In genomic region chr8:125068146-125068905, GRCm38 (mm10) we compare ENCODE assay signal across 9 mouse cellular contexts. TPM values are rescaled to one million over a fixed set of nuclear protein-coding genes. Genes with fewer than 3 reads are reported as not detected.
DNase-seq lines count a peak whose midpoint lies in the region; ATAC-seq and TF ChIP-seq lines count a peak whose summit lies in the region.
"Had no signal": no experiment of that assay in that cellular context is flagged by ENCODE, and none has a peak within 500 bp of the region (broad histone marks: within the 10 kb centered on the region; RNA-seq: fewer than 3 reads in every experiment).

No protein-coding gene starts in this region.

- no peak overlapping the region for H3K4me3 ChIP-seq in liver, adult 2 months (ENCODE audit: insufficient read depth, low read depth, low read length)
- no peak overlapping the region for H3K4me3 ChIP-seq in heart, postnatal 0 days (ENCODE audit: low read depth, low read length)
- H3K4me3 ChIP-seq in midbrain, postnatal 0 days (ENCODE audit: low read depth, low read length) = no peak overlapping the region

- H3K79me2 ChIP-seq in liver, adult 2 months (ENCODE audit: control insufficient read depth, insufficient read depth, low read length) = no peaks in the 10 kb centered on the region

- ATAC-seq in CD4-positive, CD25-positive, alpha-beta regulatory T cell, adult 4 months = no peak
- no peak for ATAC-seq in heart, postnatal 0 days (ENCODE audit: insufficient read depth, low read depth)
- no peak for ATAC-seq in midbrain, postnatal 0 days (ENCODE audit: low FRiP score)
- no peak for ATAC-seq in erythroid progenitor cell, adult 5-6 weeks (replicated peaks; ENCODE audit: low FRiP score, poor library complexity, severe bottlenecking)

- peak overlapping the region; percentile 64 for H3K27ac ChIP-seq in liver, adult 2 months (replicated peaks; ENCODE audit: insufficient read depth, low read depth, low read length)
- H3K27ac ChIP-seq in heart, postnatal 0 days (ENCODE audit: low read depth) = peak overlapping the region; percentile 91
- H3K27ac ChIP-seq in midbrain, postnatal 0 days (ENCODE audit: low read depth, low read length) = peak overlapping the region; percentile 62

- peaks cover 4% of the 10 kb centered on the region for H3K4me1 ChIP-seq in liver, adult 2 months (ENCODE audit: control insufficient read depth, insufficient read depth, low read length)
- peaks cover 13% of the 10 kb centered on the region; the same call in 1 of the 2 replicates for H3K4me1 ChIP-seq in heart, postnatal 0 days (ENCODE audit: control insufficient read depth, insufficient read depth)
- H3K4me1 ChIP-seq in midbrain, postnatal 0 days (ENCODE audit: insufficient read depth, low read length) = no peaks in the 10 kb centered on the region; the same call in 1 of the 2 replicates

- no peaks in the 10 kb centered on the region for H3K9me3 ChIP-seq in heart, postnatal 0 days (replicated peaks; ENCODE audit: control insufficient read depth, low read length)
- no peaks in the 10 kb centered on the region for H3K9me3 ChIP-seq in midbrain, postnatal 0 days (ENCODE audit: low read length)

- peak; percentile 44 for DNase-seq in CD4-positive, CD25-positive, alpha-beta regulatory T cell, adult 2 months (ENCODE audit: low read depth, low spot score)
- no peak for DNase-seq in liver, adult 2 months (ENCODE audit: extremely low read depth, low read depth, low spot score)
- no peak for DNase-seq in liver
- no peak for DNase-seq in heart, postnatal 0 days (ENCODE audit: low spot score)
- DNase-seq in midbrain, postnatal 0 days (ENCODE audit: low spot score) = no peak
- DNase-seq in cerebellum, adult 9-11 months = no peak
- DNase-seq: right cerebral cortex, postnatal 25 days had no signal

- H3K27me3 ChIP-seq in liver, adult 2 months (ENCODE audit: control insufficient read depth, insufficient read depth, low read length) = no peaks in the 10 kb centered on the region
- no peaks in the 10 kb centered on the region for H3K27me3 ChIP-seq in heart, postnatal 0 days (ENCODE audit: control insufficient read depth, insufficient read depth, low read length)
- no peaks in the 10 kb centered on the region for H3K27me3 ChIP-seq in midbrain, postnatal 0 days (ENCODE audit: insufficient read depth, low read length)

- no peak overlapping the region for H3K9ac ChIP-seq in liver, adult 2 months (ENCODE audit: low read depth, low read length)
- H3K9ac ChIP-seq in heart, postnatal 0 days (replicated peaks; ENCODE audit: low read depth, low read length) = no peak overlapping the region
- no peak overlapping the region for H3K9ac ChIP-seq in midbrain, postnatal 0 days (replicated peaks; ENCODE audit: low read length, poor library complexity, severe bottlenecking)

- peak overlapping the region; percentile 46; the same call in 1 of the 2 replicates for H3K4me2 ChIP-seq in heart, postnatal 0 days (ENCODE audit: low read depth, low read length)
- no peak overlapping the region for H3K4me2 ChIP-seq in midbrain, postnatal 0 days (ENCODE audit: low read depth, low read length, poor library complexity, severe bottlenecking)

- TF ChIP-seq CTCF in liver, adult 2 months (IDR thresholded peaks at IDR 0.05; ENCODE audit: low read depth, low read length) = peak; percentile 10; the same call in 1 of the 2 replicates
- TF ChIP-seq CTCF in heart, postnatal 0 days (IDR thresholded peaks at IDR 0.05; ENCODE audit: low read depth) = peak; percentile 12; the same call in 1 of the 2 replicates
- TF ChIP-seq CTCF in midbrain, postnatal 0 days (IDR thresholded peaks at IDR 0.05) = peak; percentile 48

- no peak for TF ChIP-seq POLR2A in liver, adult 2 months (IDR thresholded peaks at IDR 0.05; ENCODE audit: extremely low read depth, insufficient read depth, low read length)

- H3K36me3 ChIP-seq in liver, adult 2 months (ENCODE audit: control insufficient read depth, insufficient read depth, low read length) = no peaks in the 10 kb centered on the region
- no peaks in the 10 kb centered on the region for H3K36me3 ChIP-seq in heart, postnatal 0 days (replicated peaks; ENCODE audit: control insufficient read depth, insufficient read depth, low read length)
- H3K36me3 ChIP-seq in midbrain, postnatal 0 days (ENCODE audit: insufficient read depth, low read length) = no peaks in the 10 kb centered on the region

- WGBS in liver, adult 2 months = 76% methylated on average over 6 of the region's 6 CpGs
- 82% methylated on average over 6 of the region's 6 CpGs for WGBS in heart, postnatal 0 days
- 88% methylated on average over 6 of the region's 6 CpGs for WGBS in midbrain, postnatal 0 days

- TF ChIP-seq EP300 in heart, postnatal 0 days (IDR thresholded peaks at IDR 0.05; ENCODE audit: low read depth) = no peak

RNA-seq across cellular contexts. Expression of gene Disc1, which starts 14.3 kb away (rescaled TPM):
- polyA plus RNA-seq in CD4-positive, CD25-positive, alpha-beta regulatory T cell, adult 4 months (2017; shearing (Covaris generic)) = under 1 TPM in 1 of 2 experiments, not detected in 1; 0.19 TPM
- total RNA-seq in liver, adult 2 months (2014; rRNA removed) = 0.34 and 0.37 TPM in 2 replicates
- 0.14 and 0.16 TPM in 2 replicates for polyA plus RNA-seq in liver, adult 2 months (2012; rRNA removed)
- 4.0 and 5.2 TPM in 2 replicates for total RNA-seq in heart, postnatal 0 days (2014; rRNA removed; ENCODE audit: low replicate concordance)
- 1.2 and 1.3 TPM in 2 replicates for polyA plus RNA-seq in heart, postnatal 0 days (2015; fragmentation: Nextera tagmentation; extraction: Ambion mirVana)
- 6.1 and 8.7 TPM in 2 replicates for total RNA-seq in midbrain, postnatal 0 days (2014; rRNA removed)
- 0.77 and 1.4 TPM in 2 replicates for polyA plus RNA-seq in midbrain, postnatal 0 days (2015; fragmentation: Nextera tagmentation; extraction: Ambion mirVana)
- total RNA-seq in erythroid progenitor cell, adult 5-6 weeks (2015; ENCODE audit: low replicate concordance) = 0.84 TPM in 1 of 2 replicates, not detected in the other
- 0.51 and 1.6 TPM in 2 replicates for total RNA-seq in erythroid progenitor cell, adult 5-6 weeks (2017; ENCODE audit: low replicate concordance)

RNA-seq across cellular contexts. Expression of gene Tsnax, which starts 55.5 kb away (rescaled TPM):
- 10 to 100 TPM; 68.3 to 82.6 TPM for polyA plus RNA-seq in CD4-positive, CD25-positive, alpha-beta regulatory T cell, adult 4 months (2017; shearing (Covaris generic))
- total RNA-seq in liver, adult 2 months (2014; rRNA removed) = 21.6 and 23.0 TPM in 2 replicates
- polyA plus RNA-seq in liver, adult 2 months (2012; rRNA removed) = 17.1 and 17.9 TPM in 2 replicates
- total RNA-seq in heart, postnatal 0 days (2014; rRNA removed; ENCODE audit: low replicate concordance) = 35.7 and 48.3 TPM in 2 replicates
- polyA plus RNA-seq in heart, postnatal 0 days (2015; fragmentation: Nextera tagmentation; extraction: Ambion mirVana) = 71.5 and 76.6 TPM in 2 replicates
- 118 and 130 TPM in 2 replicates for total RNA-seq in midbrain, postnatal 0 days (2014; rRNA removed)
- 221 and 227 TPM in 2 replicates for polyA plus RNA-seq in midbrain, postnatal 0 days (2015; fragmentation: Nextera tagmentation; extraction: Ambion mirVana)
- total RNA-seq in erythroid progenitor cell, adult 5-6 weeks (2015; ENCODE audit: low replicate concordance) = 8.0 and 13.3 TPM in 2 replicates
- total RNA-seq in erythroid progenitor cell, adult 5-6 weeks (2017; ENCODE audit: low replicate concordance) = 6.7 and 7.0 TPM in 2 replicates
